Mouse (Mus musculus): Measurements from ENCODE around the gene Fhl3.

- TF ChIP-seq POLR2A (IDR thresholded peaks at IDR 0.05; ENCODE audit: borderline replicate concordance, low read depth, low read length) (no peak), CTCF (IDR thresholded peaks at IDR 0.05; ENCODE audit: low read depth, low read length) (no peak)
Measured at GRCm38 (mm10) chr4:124705661-124706269, 5.3 kb downstream of the Fhl3 start.
